Mouse (Mus musculus): ENCODE measurements around the gene Myo10. TPM values are rescaled to one million over a fixed set of nuclear protein-coding genes. Genes with fewer than 3 reads are reported as not detected.
A peak's percentile ranks its signal among the peaks of the same experiment; 100 is the strongest.

Gene Myo10
- polyA plus RNA-seq, 1 experiment from 2014 or later: 14.3 TPM

GRCm38 (mm10) chr15:25844013-25844570 lies 221.8 kb downstream of the Myo10 start:
- no peak overlapping the region for H3K27ac ChIP-seq (ENCODE audit: poor library complexity, severe bottlenecking)
- WGBS: 24% methylated on average over 11 of the region's 11 CpGs
- H3K9ac ChIP-seq: peak overlapping the region; percentile 75; the same call in 1 of the 2 replicates
- peak overlapping the region; percentile 93 for H3K4me2 ChIP-seq
- peak overlapping the region; percentile 64 for H3K4me3 ChIP-seq
- no peaks in the 10 kb centered on the region for H3K9me3 ChIP-seq (replicated peaks)
- ATAC-seq (ENCODE audit: insufficient number of reproducible peaks, low FRiP score): no peak
- 0 out of 2 replicates have a peak, but pooled peaks cover 5% of the 10 kb centered on the region for H3K4me1 ChIP-seq (replicated peaks)
- peaks cover 17% of the 10 kb centered on the region for H3K27me3 ChIP-seq (replicated peaks)
- no peaks in the 10 kb centered on the region for H3K36me3 ChIP-seq

DNA sequence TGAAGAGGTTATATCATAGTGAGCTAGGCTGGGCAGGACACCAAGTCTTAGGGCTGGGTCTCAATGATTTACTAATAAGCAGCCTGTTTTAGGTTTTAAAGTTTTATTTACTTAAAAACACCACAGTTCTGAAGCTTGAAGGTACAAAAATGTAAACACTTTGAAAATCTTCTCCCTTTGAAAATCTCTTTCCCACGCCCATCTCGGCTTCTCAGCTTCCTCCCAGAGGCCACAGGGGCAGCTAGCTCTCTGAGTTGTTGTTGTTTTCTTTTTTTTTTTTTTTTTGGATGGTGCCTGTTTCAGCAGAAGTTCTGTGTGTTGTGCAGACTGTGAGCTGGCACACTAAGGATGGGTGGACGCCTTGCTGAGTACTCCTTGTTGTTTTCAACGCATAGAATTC lies 222.4 kb downstream of the Myo10 start:
- 0 out of 2 replicates have a peak, but pooled peaks cover 5% of the 10 kb centered on the region for H3K9me3 ChIP-seq (replicated peaks)
- H3K27ac ChIP-seq (ENCODE audit: poor library complexity, severe bottlenecking): no peak overlapping the region
- ATAC-seq (ENCODE audit: insufficient number of reproducible peaks, low FRiP score): no peak
- peaks cover 17% of the 10 kb centered on the region for H3K27me3 ChIP-seq (replicated peaks)
- 0 out of 2 replicates have a peak, but pooled peaks cover 5% of the 10 kb centered on the region for H3K4me1 ChIP-seq (replicated peaks)
- H3K36me3 ChIP-seq: no peaks in the 10 kb centered on the region
- WGBS: 58% methylated on average over 4 of the region's 4 CpGs
- no peak overlapping the region for H3K9ac ChIP-seq
- H3K4me2 ChIP-seq: no peak overlapping the region
- no peak overlapping the region for H3K4me3 ChIP-seq

DNA sequence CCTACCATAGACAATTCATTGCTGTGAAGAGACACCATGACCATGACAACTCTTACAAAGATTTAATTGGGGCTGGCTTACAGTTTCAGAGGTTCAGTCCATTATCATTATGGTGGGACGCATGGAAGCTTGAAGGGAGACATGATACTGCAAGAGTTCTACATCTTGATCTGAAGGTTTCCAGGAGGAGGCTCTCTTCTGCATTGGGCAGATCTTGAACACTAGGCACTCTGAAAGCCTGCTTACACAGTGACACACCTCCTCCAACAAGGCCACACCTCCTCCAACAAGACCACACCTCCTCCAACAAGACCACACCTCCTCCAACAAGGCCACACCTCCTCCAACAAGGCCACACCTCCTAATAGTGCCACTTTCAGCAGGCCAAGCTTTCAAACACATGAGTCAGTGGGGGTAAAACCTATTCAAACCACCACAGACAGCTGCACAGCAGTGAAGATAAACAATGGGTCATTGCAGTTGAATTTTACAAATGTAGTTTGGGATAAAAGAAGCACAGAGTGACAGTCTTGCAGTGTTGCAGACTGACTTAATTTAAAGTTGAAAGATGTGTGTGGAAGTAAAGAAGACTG lies 225.3 kb downstream of the Myo10 start:
- Histone ChIP-seq H3K36me3 (no peaks in the 10 kb centered on the region), H3K27me3 (replicated peaks) (no peaks in the 10 kb centered on the region), H3K27ac (ENCODE audit: poor library complexity, severe bottlenecking) (no peak overlapping the region), H3K4me3 (no peak overlapping the region), H3K4me1 (replicated peaks) (peaks cover 1% of the 10 kb centered on the region; the same call in 1 of the 2 replicates), H3K4me2 (no peak overlapping the region), H3K9ac (no peak overlapping the region), H3K9me3 (replicated peaks) (0 out of 2 replicates have a peak, but pooled peaks cover 5% of the 10 kb centered on the region)
- WGBS: 95% methylated on average over 1 of the region's 1 CpGs
- ATAC-seq (ENCODE audit: insufficient number of reproducible peaks, low FRiP score): no peak

DNA sequence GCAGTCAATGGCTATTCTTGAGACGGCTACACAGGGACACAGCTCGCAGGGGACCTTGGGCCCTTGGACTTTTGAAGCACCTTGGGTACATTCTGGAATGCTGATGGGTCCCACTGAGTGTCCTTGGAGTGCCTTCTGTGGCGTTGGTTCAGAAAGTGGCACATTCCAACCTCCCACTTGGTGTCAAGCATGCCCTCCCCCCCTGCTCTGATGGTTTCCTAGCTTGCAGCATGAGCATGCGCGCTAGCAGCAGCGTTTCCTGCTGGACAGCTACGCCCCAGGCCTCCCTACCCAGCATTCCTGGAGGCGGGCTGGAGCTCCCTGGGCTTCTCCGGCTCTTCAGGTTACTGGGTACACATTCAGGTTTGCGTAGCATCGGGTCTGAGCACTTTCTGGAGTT lies 228.2 kb downstream of the Myo10 start:
- H3K36me3 ChIP-seq: no peaks in the 10 kb centered on the region
- ATAC-seq (ENCODE audit: insufficient number of reproducible peaks, low FRiP score): no peak
- H3K27ac ChIP-seq (ENCODE audit: poor library complexity, severe bottlenecking): no peak overlapping the region
- WGBS: 61% methylated on average over 11 of the region's 11 CpGs
- H3K27me3 ChIP-seq (replicated peaks): no peaks in the 10 kb centered on the region
- H3K9me3 ChIP-seq (replicated peaks): 0 out of 2 replicates have a peak, but pooled peaks cover 5% of the 10 kb centered on the region
- no peaks in the 10 kb centered on the region; the same call in 1 of the 2 replicates for H3K4me1 ChIP-seq (replicated peaks)
- no peak overlapping the region for H3K4me3 ChIP-seq
- H3K9ac ChIP-seq: no peak overlapping the region
- no peak overlapping the region for H3K4me2 ChIP-seq

DNA sequence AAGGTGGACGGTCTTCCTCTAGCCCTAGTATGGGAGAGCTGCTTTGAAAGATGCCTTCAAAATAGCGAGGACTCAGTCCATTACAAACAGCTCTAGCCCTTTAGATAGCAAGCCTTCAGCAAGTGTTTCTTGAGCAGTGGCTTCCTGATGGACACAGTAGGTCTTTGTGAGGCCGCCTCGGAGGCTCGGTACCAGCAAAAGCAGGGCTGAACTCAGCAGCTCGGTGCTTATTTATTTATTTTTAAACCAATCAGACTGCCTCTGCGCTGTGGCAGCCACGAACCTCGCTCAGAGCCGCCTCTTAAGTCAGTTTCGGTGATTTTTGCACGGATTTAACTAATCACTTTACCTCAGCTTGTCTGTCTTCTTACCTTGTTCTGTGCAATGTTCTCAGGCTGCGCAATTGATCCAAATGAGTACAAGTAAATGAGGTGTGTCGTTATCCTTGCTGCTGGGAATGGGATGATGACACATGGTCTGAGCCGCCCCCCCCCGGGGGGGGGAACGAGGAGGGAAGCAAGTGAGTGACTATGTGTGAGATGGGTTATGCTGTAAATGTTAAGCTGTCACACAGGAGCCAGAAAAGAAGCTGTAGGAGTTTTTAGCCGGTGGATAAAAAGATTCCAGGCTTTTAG lies 232.1 kb downstream of the Myo10 start:
- Histone ChIP-seq H3K4me2 (no peak overlapping the region), H3K27me3 (replicated peaks) (no peaks in the 10 kb centered on the region), H3K27ac (ENCODE audit: poor library complexity, severe bottlenecking) (no peak overlapping the region), H3K4me3 (no peak overlapping the region), H3K9ac (no peak overlapping the region), H3K9me3 (replicated peaks) (0 out of 2 replicates have a peak, but pooled peaks cover 2% of the 10 kb centered on the region), H3K36me3 (no peaks in the 10 kb centered on the region), H3K4me1 (replicated peaks) (peaks cover 9% of the 10 kb centered on the region; the same call in 1 of the 2 replicates)
- no peak for ATAC-seq (ENCODE audit: insufficient number of reproducible peaks, low FRiP score)
- WGBS: 60% methylated on average over 18 of the region's 18 CpGs

GRCm38 (mm10) chr15:25858611-25859058 lies 236.3 kb downstream of the Myo10 start:
- Histone ChIP-seq H3K36me3 (no peaks in the 10 kb centered on the region), H3K4me2 (no peak overlapping the region), H3K9me3 (replicated peaks) (no peaks in the 10 kb centered on the region), H3K27me3 (replicated peaks) (no peaks in the 10 kb centered on the region), H3K4me1 (replicated peaks) (peaks cover 12% of the 10 kb centered on the region), H3K27ac (ENCODE audit: poor library complexity, severe bottlenecking) (no peak overlapping the region), H3K4me3 (no peak overlapping the region), H3K9ac (no peak overlapping the region)
- 63% methylated on average over 11 of the region's 12 CpGs for WGBS
- ATAC-seq (ENCODE audit: insufficient number of reproducible peaks, low FRiP score): no peak

- Histone ChIP-seq H3K27ac (ENCODE audit: poor library complexity, severe bottlenecking) (no peak overlapping the region), H3K4me3 (no peak overlapping the region), H3K4me1 (replicated peaks) (peaks cover 12% of the 10 kb centered on the region), H3K4me2 (no peak overlapping the region), H3K36me3 (no peaks in the 10 kb centered on the region), H3K9me3 (replicated peaks) (no peaks in the 10 kb centered on the region), H3K9ac (no peak overlapping the region), H3K27me3 (replicated peaks) (no peaks in the 10 kb centered on the region)
- WGBS: 60% methylated on average over 3 of the region's 3 CpGs
- ATAC-seq (ENCODE audit: insufficient number of reproducible peaks, low FRiP score): no peak
These were observed 237.1 kb downstream of the Myo10 start for GRCm38 (mm10) chr15:25859469-25859868.

DNA sequence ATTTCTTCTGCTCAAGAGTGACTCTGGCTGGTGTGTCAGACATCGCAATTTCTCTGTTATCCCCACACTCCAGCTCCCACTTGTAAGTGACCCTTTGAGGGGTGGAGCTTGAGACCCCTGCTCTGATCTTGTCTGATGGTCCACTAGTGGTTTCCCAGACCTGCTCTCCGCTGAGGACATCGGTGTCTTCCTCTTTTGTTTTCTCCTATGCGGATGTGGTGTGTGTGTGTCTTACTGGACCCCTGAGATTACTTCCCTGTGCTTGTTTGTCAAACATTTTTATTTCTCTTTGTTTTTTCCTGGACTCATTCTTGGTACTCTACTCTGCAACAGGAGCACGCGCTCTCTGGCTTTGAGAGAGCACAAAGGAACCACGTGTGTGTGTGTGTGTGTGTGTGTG lies 239.6 kb downstream of the Myo10 start:
- Histone ChIP-seq H3K27me3 (replicated peaks) (no peaks in the 10 kb centered on the region), H3K9ac (no peak overlapping the region)

More for the DNA sequence above, 239.6 kb downstream of the Myo10 start:
- no peak for ATAC-seq (ENCODE audit: insufficient number of reproducible peaks, low FRiP score)
- Histone ChIP-seq H3K9me3 (replicated peaks) (no peaks in the 10 kb centered on the region), H3K4me2 (no peak overlapping the region), H3K27ac (ENCODE audit: poor library complexity, severe bottlenecking) (no peak overlapping the region), H3K4me1 (replicated peaks) (peaks cover 26% of the 10 kb centered on the region), H3K4me3 (no peak overlapping the region), H3K36me3 (no peaks in the 10 kb centered on the region)
- 77% methylated on average over 7 of the region's 7 CpGs for WGBS

Other genes starting within 250 kb of the Myo10 start
- gene Basp1, start 208.8 kb upstream of the Myo10 start, polyA plus RNA-seq (2016; fragmentation: Nextera tagmentation; extraction: Ambion mirVana): 18.4 and 18.6 TPM in 2 replicates
- gene Retreg1, start 220.7 kb downstream of the Myo10 start, polyA plus RNA-seq (2016; fragmentation: Nextera tagmentation; extraction: Ambion mirVana): 56.5 and 62.2 TPM in 2 replicates

All from heart, embryonic 12.5 days (tissue).